Mouse (Mus musculus) small intestine, adult 2 months (tissue): ENCODE measurements at regions not wholly inside any gene's neighbourhood (a gene's known extent, or its start where the extent isn't known, plus 50 kb on each side); places are given as distances from the start of the nearest gene placed in this dataset.

Source experiments
- H3K27ac ChIP-seq: fragments of 200-500 bp; 2 replicates; pipeline ENCODE4 v1.5.1; 2012; ENCODE audit warnings: low read depth, low read length, control low read depth, inconsistent platforms; ENCODE audit not compliant: insufficient read depth
- H3K27me3 ChIP-seq: fragments of 200-500 bp; 2 replicates; pipeline ENCODE4 v1.6.1; 2012; ENCODE audit warnings: mild to moderate bottlenecking, moderate library complexity, low read length, inconsistent platforms; ENCODE audit not compliant: control insufficient read depth, insufficient read depth
- H3K36me3 ChIP-seq: fragments of 200-500 bp; 2 replicates; pipeline ENCODE4 v1.6.1; 2012; ENCODE audit warnings: mild to moderate bottlenecking, low read length, control low read depth, inconsistent platforms; ENCODE audit not compliant: control insufficient read depth, insufficient read depth
- H3K4me1 ChIP-seq: fragments of 200-500 bp; 2 replicates; pipeline ENCODE4 v1.6.1; 2012; ENCODE audit warnings: low read length, inconsistent platforms, mixed read lengths; ENCODE audit not compliant: control insufficient read depth, insufficient read depth, insufficient read length
- H3K4me3 ChIP-seq: fragments of 200-500 bp; 2 replicates; pipeline ENCODE4 v1.5.1; 2012; ENCODE audit warnings: low read depth, mild to moderate bottlenecking, control low read depth, inconsistent platforms, low read length, moderate library complexity
- CTCF ChIP-seq: fragments of 200-500 bp; IDR thresholded peaks from 2 replicates; pipeline ENCODE4 v1.5.1; 2012; ENCODE audit warnings: low read depth, mild to moderate bottlenecking, control low read depth, inconsistent platforms, low read length, moderate library complexity, mixed read lengths; ENCODE audit not compliant: insufficient replicate concordance, insufficient read length; ENCODE audit errors: extremely low read depth
- POLR2A ChIP-seq: fragments of 200-500 bp; IDR thresholded peaks from 2 replicates; pipeline ENCODE4 v1.6.1; 2012; ENCODE audit warnings: low read depth, mild to moderate bottlenecking, control low read depth, inconsistent platforms, low read length, moderate library complexity
- WGBS: fragments of 180-500 bp; shearing (Covaris S2); methylation state at CpG from one replicate; pipeline ENCODE4 v1.1.7; 2018; 5-methylcytosine and 5-hydroxymethylcytosine counted together

DNA sequence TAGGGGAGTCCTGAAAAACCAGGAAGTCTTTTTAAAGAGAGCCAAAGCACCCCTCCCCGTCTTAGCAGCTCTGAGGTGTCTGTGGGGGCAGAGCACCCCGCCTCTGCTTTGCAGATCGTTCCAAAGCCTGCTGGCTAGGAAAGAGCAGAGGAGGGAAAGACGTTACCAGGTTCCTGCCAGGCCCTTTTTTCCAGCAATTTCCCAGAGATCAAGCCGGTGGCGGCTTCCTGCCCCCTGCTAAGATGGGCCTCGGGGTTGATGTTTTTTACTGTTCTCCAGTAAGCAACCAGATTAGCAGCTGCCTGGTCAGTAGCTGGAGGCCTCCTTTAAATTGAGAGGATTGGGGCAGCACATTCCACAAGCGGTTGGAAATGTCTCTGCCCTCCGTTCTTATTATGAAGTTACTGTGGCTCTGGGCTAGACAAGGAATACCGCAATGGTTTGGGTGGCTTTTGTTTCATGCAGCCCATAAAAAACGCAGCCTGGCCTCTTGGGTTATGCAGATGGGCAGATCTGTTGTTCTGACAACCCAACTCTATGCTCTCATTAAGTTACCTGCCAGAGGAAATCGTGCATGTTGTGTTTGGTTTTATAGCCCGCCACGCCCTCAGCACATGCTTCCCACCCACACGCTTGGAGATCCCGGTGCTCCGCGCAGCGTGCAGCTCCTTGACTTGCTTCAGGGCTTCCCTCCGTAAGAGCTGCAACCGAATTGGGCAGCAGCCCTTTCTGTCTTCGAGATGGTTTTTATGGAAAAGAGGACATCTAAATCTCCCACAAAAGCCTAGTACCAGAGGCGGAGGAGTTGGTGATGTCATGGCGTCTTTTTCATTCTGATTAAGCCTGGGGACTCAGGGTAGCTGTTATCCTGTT is 130.1 kb downstream of the Evx1 start:
- Histone ChIP-seq H3K27ac (no peak overlapping the region), H3K4me1 (peaks cover 6% of the 10 kb centered on the region), H3K27me3 (no peaks in the 10 kb centered on the region), H3K4me3 (no peak overlapping the region), H3K36me3 (no peaks in the 10 kb centered on the region)
- 30% methylated on average over 24 of the region's 24 CpGs for WGBS
- TF ChIP-seq CTCF (no peak), POLR2A (no peak)

GRCm38 (mm10) chr6:52458828-52459227 is 145.5 kb downstream of the Evx1 start:
- no peak overlapping the region for H3K4me3 ChIP-seq
- WGBS, result 79% methylated on average over 11 of the region's 11 CpGs
- H3K27me3 ChIP-seq, result no peaks in the 10 kb centered on the region
- no peak overlapping the region for H3K27ac ChIP-seq
- no peaks in the 10 kb centered on the region for H3K4me1 ChIP-seq
- TF ChIP-seq CTCF (no peak), POLR2A (no peak)
- H3K36me3 ChIP-seq, result no peaks in the 10 kb centered on the region

GRCm38 (mm10) chr6:52461186-52461585 is 147.9 kb downstream of the Evx1 start:
- H3K36me3 ChIP-seq, result no peaks in the 10 kb centered on the region
- 86% methylated on average over 2 of the region's 2 CpGs for whole genome bisulfite sequencing
- no peak overlapping the region for H3K27ac ChIP-seq
- TF ChIP-seq POLR2A, result no peak
- TF ChIP-seq CTCF, result no peak
- no peaks in the 10 kb centered on the region for H3K4me1 ChIP-seq
- no peaks in the 10 kb centered on the region for H3K27me3 ChIP-seq
- no peak overlapping the region for H3K4me3 ChIP-seq

DNA sequence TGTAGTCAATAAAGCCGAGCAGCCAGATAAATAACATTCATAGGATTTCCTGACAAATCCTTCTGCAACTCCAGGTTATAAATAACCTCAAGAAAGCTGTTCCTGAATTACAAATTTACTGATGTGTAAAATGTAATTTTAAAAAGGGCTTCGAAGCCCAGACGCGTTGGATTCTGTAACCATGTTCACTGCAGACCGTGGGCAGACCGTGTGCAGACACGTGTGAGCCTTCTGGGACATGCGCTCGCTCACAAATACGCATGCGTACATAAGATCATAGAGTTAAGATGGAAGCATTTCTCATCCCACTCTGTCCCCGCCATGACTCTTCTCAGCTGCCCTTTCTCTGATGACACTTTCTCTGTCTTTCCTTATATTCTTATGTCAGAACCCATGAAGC is 150.1 kb downstream of the Evx1 start:
- no peaks in the 10 kb centered on the region for H3K27me3 ChIP-seq
- H3K4me1 ChIP-seq, result no peaks in the 10 kb centered on the region
- H3K4me3 ChIP-seq, result no peak overlapping the region
- no peaks in the 10 kb centered on the region for H3K36me3 ChIP-seq
- no peak for TF ChIP-seq POLR2A
- TF ChIP-seq CTCF, result no peak
- WGBS, result 93% methylated on average over 12 of the region's 12 CpGs
- H3K27ac ChIP-seq, result no peak overlapping the region

DNA sequence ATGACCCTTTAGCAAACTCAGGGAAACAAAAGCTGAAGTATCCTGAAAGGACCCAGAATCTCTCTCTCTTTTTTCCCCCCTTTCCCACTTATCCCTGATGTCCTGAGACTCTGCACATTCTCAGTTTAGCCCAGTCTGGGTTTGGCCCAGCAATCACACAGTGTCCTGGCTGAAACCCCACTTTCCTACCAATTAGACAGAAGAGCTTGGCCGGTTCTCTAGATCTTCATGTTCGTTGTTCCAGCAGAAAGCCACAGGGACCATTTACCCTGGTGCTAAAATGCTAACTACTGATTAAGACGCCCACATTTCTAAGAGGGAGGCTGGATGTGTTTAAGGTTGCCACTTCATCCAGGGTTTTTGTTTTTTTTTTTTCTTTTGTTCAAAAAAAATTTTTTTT is 151.3 kb downstream of the Evx1 start:
- H3K36me3 ChIP-seq, result no peaks in the 10 kb centered on the region
- no peak overlapping the region for H3K4me3 ChIP-seq
- no peaks in the 10 kb centered on the region for H3K4me1 ChIP-seq
- H3K27me3 ChIP-seq, result no peaks in the 10 kb centered on the region
- H3K27ac ChIP-seq, result no peak overlapping the region
- 81% methylated on average over 3 of the region's 3 CpGs for WGBS
- no peak for TF ChIP-seq CTCF
- no peak for TF ChIP-seq POLR2A

GRCm38 (mm10) chr6:52465834-52466525 is 152.7 kb downstream of the Evx1 start:
- Histone ChIP-seq H3K27me3 (no peaks in the 10 kb centered on the region), H3K4me1 (no peaks in the 10 kb centered on the region), H3K4me3 (no peak overlapping the region), H3K27ac (no peak overlapping the region), H3K36me3 (no peaks in the 10 kb centered on the region)
- 74% methylated on average over 9 of the region's 9 CpGs for WGBS
- TF ChIP-seq CTCF (no peak), POLR2A (no peak)

DNA sequence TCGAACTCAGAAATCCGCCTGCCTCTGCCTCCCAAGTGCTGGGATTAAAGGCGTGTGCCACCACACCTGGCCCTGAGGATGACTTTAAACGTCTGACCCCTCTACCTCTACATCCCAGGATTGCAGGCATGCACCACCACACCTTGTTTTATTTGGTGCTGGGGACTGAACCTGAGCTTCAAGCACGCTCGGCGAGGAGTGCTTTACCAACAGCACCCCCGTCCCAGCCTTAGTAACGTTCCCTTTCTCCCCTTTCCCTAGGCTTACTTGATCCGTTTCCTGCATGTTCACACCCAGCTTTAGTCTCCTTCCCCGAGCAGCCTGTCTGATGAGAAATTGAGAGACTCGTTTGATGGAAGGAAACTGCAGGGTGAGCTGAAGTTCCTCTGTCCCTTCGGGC is 157.5 kb downstream of the Evx1 start:
- Histone ChIP-seq H3K4me3 (no peak overlapping the region), H3K36me3 (no peaks in the 10 kb centered on the region), H3K27ac (no peak overlapping the region), H3K27me3 (no peaks in the 10 kb centered on the region), H3K4me1 (peaks cover 9% of the 10 kb centered on the region; the same call in 1 of the 2 replicates)
- 83% methylated on average over 13 of the region's 13 CpGs for WGBS
- TF ChIP-seq CTCF (no peak), POLR2A (no peak)
